Mouse (Mus musculus): ENCODE results near the gene Scaf4. TPM values are rescaled to one million over a fixed set of nuclear protein-coding genes. Genes with fewer than 3 reads are reported as not detected.
"Not testable (repeated sequence)": the region's sequence is repeated elsewhere in the genome, so short reads cannot be mapped to it uniquely, and the experiment has no call there.

Gene Scaf4
- polyA plus RNA-seq, 1 experiment from 2014 or later, result 25.0 TPM

GRCm38 (mm10) chr16:90259623-90260022 lies 24.7 kb downstream of the Scaf4 start:
- Histone ChIP-seq H3K27ac (replicated peaks) (no peak overlapping the region), H3K4me2 (replicated peaks) (no peak overlapping the region), H3K36me3 (peaks cover 49% of the 10 kb centered on the region), H3K4me1 (no peaks in the 10 kb centered on the region), H3K27me3 (no peaks in the 10 kb centered on the region), H3K9ac (replicated peaks) (no peak overlapping the region), H3K9me3 (no peaks in the 10 kb centered on the region), H3K4me3 (no peak overlapping the region)
- ATAC-seq (replicated peaks), result no peak
- WGBS, result 90% methylated on average over 5 of the region's 5 CpGs

GRCm38 (mm10) chr16:90258950-90259349 lies 25.4 kb downstream of the Scaf4 start:
- Histone ChIP-seq H3K36me3 (peaks cover 53% of the 10 kb centered on the region), H3K4me1 (no peaks in the 10 kb centered on the region)
- 89% methylated on average over 7 of the region's 7 CpGs for WGBS

GRCm38 (mm10) chr16:90252521-90252920 lies 31.8 kb downstream of the Scaf4 start:
- Histone ChIP-seq H3K27ac (replicated peaks) (no peak overlapping the region), H3K4me3 (no peak overlapping the region), H3K36me3 (peaks cover 70% of the 10 kb centered on the region), H3K9ac (replicated peaks) (no peak overlapping the region), H3K4me1 (no peaks in the 10 kb centered on the region), H3K27me3 (no peaks in the 10 kb centered on the region), H3K9me3 (no peaks in the 10 kb centered on the region), H3K4me2 (replicated peaks) (no peak overlapping the region)
- no peak for ATAC-seq (replicated peaks)
- WGBS, result 94% methylated on average over 2 of the region's 2 CpGs

More at GRCm38 (mm10) chr16:90258950-90259349, 25.4 kb downstream of the Scaf4 start:
- no peaks in the 10 kb centered on the region for H3K27me3 ChIP-seq
- H3K9ac ChIP-seq (replicated peaks), result no peak overlapping the region
- no peak overlapping the region for H3K4me2 ChIP-seq (replicated peaks)
- H3K9me3 ChIP-seq, result no peaks in the 10 kb centered on the region
- no peak overlapping the region for H3K27ac ChIP-seq (replicated peaks)
- ATAC-seq (replicated peaks), result no peak
- H3K4me3 ChIP-seq, result no peak overlapping the region

GRCm38 (mm10) chr16:90251256-90251655 lies 33.0 kb downstream of the Scaf4 start:
- not testable (repeated sequence) for H3K9me3 ChIP-seq; H3K27me3 ChIP-seq; H3K4me2 ChIP-seq (replicated peaks); ATAC-seq (replicated peaks); H3K27ac ChIP-seq (replicated peaks); H3K4me3 ChIP-seq; H3K4me1 ChIP-seq; H3K9ac ChIP-seq (replicated peaks)
- 86% methylated on average over 3 of the region's 3 CpGs for WGBS
- peaks cover 67% of the 10 kb centered on the region for H3K36me3 ChIP-seq

GRCm38 (mm10) chr16:90250099-90250498 lies 34.2 kb downstream of the Scaf4 start:
- no peak overlapping the region for H3K4me2 ChIP-seq (replicated peaks)

GRCm38 (mm10) chr16:90242426-90243304 lies 41.6 kb downstream of the Scaf4 start:
- no peak overlapping the region for H3K4me3 ChIP-seq
- no peaks in the 10 kb centered on the region for H3K27me3 ChIP-seq
- H3K4me2 ChIP-seq (replicated peaks), result no peak overlapping the region
- no peak for ATAC-seq (replicated peaks)
- no peak overlapping the region for H3K27ac ChIP-seq (replicated peaks)
- 86% methylated on average over 17 of the region's 17 CpGs for WGBS
- H3K9me3 ChIP-seq, result no peaks in the 10 kb centered on the region
- no peak overlapping the region for H3K9ac ChIP-seq (replicated peaks)
- H3K36me3 ChIP-seq, result peaks cover 72% of the 10 kb centered on the region
- H3K4me1 ChIP-seq, result no peaks in the 10 kb centered on the region

More at GRCm38 (mm10) chr16:90250099-90250498, 34.2 kb downstream of the Scaf4 start:
- ATAC-seq (replicated peaks), result no peak
- Histone ChIP-seq H3K27me3 (no peaks in the 10 kb centered on the region), H3K27ac (replicated peaks) (no peak overlapping the region), H3K9ac (replicated peaks) (no peak overlapping the region), H3K4me1 (no peaks in the 10 kb centered on the region), H3K4me3 (no peak overlapping the region), H3K36me3 (peaks cover 73% of the 10 kb centered on the region), H3K9me3 (no peaks in the 10 kb centered on the region)
- WGBS, result 86% methylated on average over 7 of the region's 7 CpGs

- no peaks in the 10 kb centered on the region for H3K9me3 ChIP-seq
- no peaks in the 10 kb centered on the region for H3K27me3 ChIP-seq
- ATAC-seq (replicated peaks), result no peak
- no peaks in the 10 kb centered on the region for H3K4me1 ChIP-seq
- H3K4me2 ChIP-seq (replicated peaks), result no peak overlapping the region
- 93% methylated on average over 4 of the region's 4 CpGs for whole genome bisulfite sequencing
- H3K27ac ChIP-seq (replicated peaks), result no peak overlapping the region
- no peak overlapping the region for H3K9ac ChIP-seq (replicated peaks)
- no peak overlapping the region for H3K4me3 ChIP-seq
- peaks cover 65% of the 10 kb centered on the region for H3K36me3 ChIP-seq
Measured at GRCm38 (mm10) chr16:90241875-90242274, 42.4 kb downstream of the Scaf4 start.

- WGBS, result 88% methylated on average over 6 of the region's 6 CpGs
- H3K4me1 ChIP-seq, result no peaks in the 10 kb centered on the region
- H3K4me2 ChIP-seq (replicated peaks), result no peak overlapping the region
- H3K36me3 ChIP-seq, result peaks cover 42% of the 10 kb centered on the region
- no peak overlapping the region for H3K9ac ChIP-seq (replicated peaks)
- no peaks in the 10 kb centered on the region for H3K9me3 ChIP-seq
- no peak overlapping the region for H3K27ac ChIP-seq (replicated peaks)
- no peaks in the 10 kb centered on the region for H3K27me3 ChIP-seq
- no peak for ATAC-seq (replicated peaks)
- no peak overlapping the region for H3K4me3 ChIP-seq
Measured at GRCm38 (mm10) chr16:90239128-90239746, 45.1 kb downstream of the Scaf4 start.

- no peak overlapping the region for H3K9ac ChIP-seq (replicated peaks)
- peaks cover 13% of the 10 kb centered on the region; the same call in 1 of the 2 replicates for H3K36me3 ChIP-seq
- no peaks in the 10 kb centered on the region for H3K4me1 ChIP-seq
- no peak overlapping the region for H3K27ac ChIP-seq (replicated peaks)
- 87% methylated on average over 3 of the region's 3 CpGs for WGBS
- ATAC-seq (replicated peaks), result no peak
- H3K9me3 ChIP-seq, result no peaks in the 10 kb centered on the region
- H3K4me3 ChIP-seq, result no peak overlapping the region
- no peak overlapping the region for H3K4me2 ChIP-seq (replicated peaks)
- no peaks in the 10 kb centered on the region for H3K27me3 ChIP-seq
Measured at GRCm38 (mm10) chr16:90235188-90235587, 49.1 kb downstream of the Scaf4 start.

GRCm38 (mm10) chr16:90234617-90235016 lies 49.7 kb downstream of the Scaf4 start:
- no peaks in the 10 kb centered on the region for H3K4me1 ChIP-seq
- peaks cover 12% of the 10 kb centered on the region for H3K36me3 ChIP-seq
- no peaks in the 10 kb centered on the region for H3K27me3 ChIP-seq
- 54% methylated on average over 6 of the region's 6 CpGs for WGBS
- H3K9ac ChIP-seq (replicated peaks), result no peak overlapping the region
- H3K27ac ChIP-seq (replicated peaks), result no peak overlapping the region
- ATAC-seq (replicated peaks), result no peak
- H3K4me2 ChIP-seq (replicated peaks), result no peak overlapping the region
- H3K4me3 ChIP-seq, result no peak overlapping the region
- H3K9me3 ChIP-seq, result no peaks in the 10 kb centered on the region

GRCm38 (mm10) chr16:90233702-90234101 lies 50.6 kb downstream of the Scaf4 start:
- H3K27ac ChIP-seq (replicated peaks), result no peak overlapping the region
- H3K9ac ChIP-seq (replicated peaks), result no peak overlapping the region
- no peak overlapping the region for H3K4me2 ChIP-seq (replicated peaks)
- H3K27me3 ChIP-seq, result no peaks in the 10 kb centered on the region
- ATAC-seq (replicated peaks), result no peak
- 88% methylated on average over 10 of the region's 10 CpGs for WGBS
- H3K9me3 ChIP-seq, result no peaks in the 10 kb centered on the region
- H3K36me3 ChIP-seq, result peaks cover 11% of the 10 kb centered on the region
- no peaks in the 10 kb centered on the region for H3K4me1 ChIP-seq
- no peak overlapping the region for H3K4me3 ChIP-seq

- no peaks in the 10 kb centered on the region for H3K27me3 ChIP-seq
- no peak overlapping the region for H3K4me2 ChIP-seq (replicated peaks)
- no peak overlapping the region for H3K27ac ChIP-seq (replicated peaks)
- H3K4me3 ChIP-seq, result no peak overlapping the region
- H3K36me3 ChIP-seq, result peaks cover 27% of the 10 kb centered on the region
- 95% methylated on average over 7 of the region's 7 CpGs for WGBS
- H3K4me1 ChIP-seq, result no peaks in the 10 kb centered on the region
- no peak overlapping the region for H3K9ac ChIP-seq (replicated peaks)
- H3K9me3 ChIP-seq, result no peaks in the 10 kb centered on the region
- ATAC-seq (replicated peaks), result no peak
Measured at GRCm38 (mm10) chr16:90231302-90231701, 53.0 kb downstream of the Scaf4 start.
